Mouse (Mus musculus) embryonic stem cell, embryonic (primary cell): Measurements from ENCODE around the gene Ros1.

Experiments
- CTCF ChIA-PET, 4 experiments: fragments of 300-600 bp in 2 of 4; fragments of 350-600 bp in 2 of 4; sonication (Branson Sonifier 250); formaldehyde crosslinking; loops; one replicate each; lab custom pipeline; 2022; ENCODE audit warnings: inconsistent platforms in 2 of 4; lab: Charles Lee
- POLR2A ChIA-PET, 4 experiments: fragments of 300-600 bp in 2 of 4; fragments of 350-600 bp in 2 of 4; sonication (Branson Sonifier 250); formaldehyde crosslinking; loops; one replicate each; lab custom pipeline; 2022; ENCODE audit warnings: antibody characterized with exemption in 4 of 4, inconsistent platforms in 1 of 4; lab: Charles Lee

Ros1 gene

GRCm38 (mm10) chr10:52029421-52030080, 165.5 kb downstream of the Ros1 start:
- ChIA-PET POLR2A (interaction anchor here in 1 of 4 experiments (0.9 kb wide), 1 partner anchor 353 kb away, joined by 3 read pairs; no protein-coding TSS in a partner anchor), CTCF (interaction anchor here in 2 of 4 experiments (0.6 kb wide), 2 partner anchors 272 to 675 kb away, joined by 3 to 10 read pairs; no protein-coding TSS in a partner anchor)

DNA sequence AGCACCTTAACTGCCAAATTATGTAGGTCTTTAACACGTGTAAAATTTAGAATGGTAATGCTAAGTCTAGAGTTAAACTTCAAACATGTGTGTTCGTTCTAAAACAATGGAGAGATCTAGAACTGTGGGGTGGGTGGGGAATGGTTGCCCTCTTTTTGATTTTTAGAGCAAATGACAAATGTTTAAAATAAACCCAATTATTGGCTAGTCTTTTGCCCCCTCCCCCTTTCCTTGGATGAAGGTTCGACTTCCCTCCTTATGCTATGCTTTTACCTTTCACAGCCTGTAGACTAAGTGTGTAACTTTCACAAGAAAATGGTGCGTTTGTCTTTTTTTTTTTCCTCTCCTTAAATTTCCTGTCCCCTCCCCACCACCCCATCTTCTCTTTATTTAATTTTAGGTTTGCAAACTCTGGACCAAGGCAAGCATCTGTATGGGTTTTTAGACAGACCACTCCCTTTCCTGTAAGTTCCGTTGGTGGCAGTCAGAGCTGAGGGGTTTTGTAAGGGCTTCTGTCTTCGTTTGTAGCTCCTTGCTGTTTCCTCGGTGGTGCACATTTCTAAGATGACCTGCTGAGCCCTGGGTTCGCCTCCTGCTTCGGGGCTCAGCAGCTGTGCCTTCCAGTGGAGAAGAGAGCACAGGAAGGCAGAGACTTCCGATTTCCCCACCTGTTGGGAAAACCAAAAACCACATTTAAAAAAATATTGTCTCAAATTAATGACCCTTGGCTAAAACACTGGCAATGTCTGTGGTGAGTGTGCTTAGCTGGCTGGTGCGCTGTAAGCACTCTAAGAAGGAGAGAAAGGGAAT, 166.3 kb downstream of the Ros1 start:
- ChIA-PET CTCF (interaction anchor here in 1 of 4 experiments (0.6 kb wide), 1 partner anchor 271 kb away, joined by 3 read pairs; no protein-coding TSS in a partner anchor), POLR2A (no interaction called here)

DNA sequence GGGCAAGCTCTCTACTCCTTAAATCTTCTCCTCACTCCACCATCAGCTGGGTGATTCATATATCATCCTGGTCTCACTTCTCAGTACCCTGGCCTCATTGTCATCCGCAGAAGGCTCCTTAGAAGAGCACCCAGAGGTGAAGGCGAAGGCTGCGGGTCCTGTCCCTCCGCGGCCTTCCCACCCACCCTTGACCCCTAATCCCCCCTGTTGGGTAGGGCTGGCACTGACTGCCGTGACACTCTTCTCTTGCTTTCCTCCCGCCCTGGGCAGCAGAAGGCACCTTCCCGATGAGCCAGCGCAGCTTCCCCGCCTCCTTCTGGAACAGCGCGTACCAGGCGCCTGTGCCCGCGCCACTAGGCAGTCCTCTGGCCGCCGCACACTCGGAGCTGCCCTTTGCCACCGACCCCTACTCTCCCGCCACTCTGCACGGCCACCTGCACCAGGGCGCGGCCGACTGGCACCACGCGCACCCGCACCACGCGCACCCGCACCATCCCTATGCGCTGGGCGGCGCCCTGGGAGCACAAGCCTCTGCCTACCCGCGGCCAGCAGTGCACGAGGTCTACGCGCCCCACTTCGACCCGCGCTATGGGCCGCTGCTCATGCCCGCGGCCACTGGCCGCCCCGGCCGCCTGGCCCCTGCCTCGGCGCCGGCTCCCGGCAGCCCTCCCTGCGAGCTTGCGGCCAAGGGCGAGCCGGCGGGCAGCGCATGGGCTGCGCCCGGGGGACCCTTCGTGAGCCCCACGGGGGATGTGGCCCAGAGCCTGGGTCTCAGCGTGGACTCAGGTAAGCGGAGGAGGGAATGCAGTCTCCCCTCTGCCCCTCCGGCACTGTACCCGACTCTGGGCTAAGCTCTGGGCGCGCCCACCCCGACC, 167.6 kb downstream of the Ros1 start:
- POLR2A ChIA-PET, result interaction anchor here in 1 of 4 experiments (0.6 kb wide), 1 partner anchor 355 kb away, joined by 3 read pairs; the partner anchor contains the start of gene Gopc
- CTCF ChIA-PET, result no interaction called here

GRCm38 (mm10) chr10:52025821-52026220, 169.2 kb downstream of the Ros1 start:
- ChIA-PET POLR2A (no interaction called here), CTCF (interaction anchor here in 1 of 4 experiments (0.6 kb wide), 1 partner anchor 72 kb away, joined by 4 read pairs; no protein-coding TSS in a partner anchor)

DNA sequence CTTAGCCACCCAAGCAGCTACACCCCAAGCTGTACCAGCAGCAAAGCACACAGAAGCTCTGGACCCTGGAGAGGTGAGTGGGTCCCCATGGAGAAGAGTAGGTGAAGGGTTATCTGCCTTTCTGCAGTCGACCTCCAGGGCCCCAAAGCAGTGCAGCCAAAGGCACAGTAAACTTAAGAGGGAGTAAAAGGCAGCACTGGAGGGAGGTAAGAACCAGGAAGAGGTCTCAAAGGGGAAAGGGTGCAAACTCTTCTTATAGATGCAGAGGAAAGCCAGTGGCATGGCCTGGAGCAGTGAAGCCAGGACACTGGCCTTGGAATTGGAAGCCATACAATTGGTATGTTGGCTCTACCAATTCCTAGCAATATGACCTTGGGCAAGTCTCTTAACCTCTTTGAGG, 169.8 kb downstream of the Ros1 start:
- ChIA-PET POLR2A (no interaction called here), CTCF (no interaction called here)

- POLR2A ChIA-PET, result interaction anchor here in 1 of 4 experiments (1.2 kb wide), 1 partner anchor 198 kb away, joined by 3 read pairs; no protein-coding TSS in a partner anchor
- CTCF ChIA-PET, result no interaction called here
These were observed 171.0 kb downstream of the Ros1 start for GRCm38 (mm10) chr10:52024053-52024410.

DNA sequence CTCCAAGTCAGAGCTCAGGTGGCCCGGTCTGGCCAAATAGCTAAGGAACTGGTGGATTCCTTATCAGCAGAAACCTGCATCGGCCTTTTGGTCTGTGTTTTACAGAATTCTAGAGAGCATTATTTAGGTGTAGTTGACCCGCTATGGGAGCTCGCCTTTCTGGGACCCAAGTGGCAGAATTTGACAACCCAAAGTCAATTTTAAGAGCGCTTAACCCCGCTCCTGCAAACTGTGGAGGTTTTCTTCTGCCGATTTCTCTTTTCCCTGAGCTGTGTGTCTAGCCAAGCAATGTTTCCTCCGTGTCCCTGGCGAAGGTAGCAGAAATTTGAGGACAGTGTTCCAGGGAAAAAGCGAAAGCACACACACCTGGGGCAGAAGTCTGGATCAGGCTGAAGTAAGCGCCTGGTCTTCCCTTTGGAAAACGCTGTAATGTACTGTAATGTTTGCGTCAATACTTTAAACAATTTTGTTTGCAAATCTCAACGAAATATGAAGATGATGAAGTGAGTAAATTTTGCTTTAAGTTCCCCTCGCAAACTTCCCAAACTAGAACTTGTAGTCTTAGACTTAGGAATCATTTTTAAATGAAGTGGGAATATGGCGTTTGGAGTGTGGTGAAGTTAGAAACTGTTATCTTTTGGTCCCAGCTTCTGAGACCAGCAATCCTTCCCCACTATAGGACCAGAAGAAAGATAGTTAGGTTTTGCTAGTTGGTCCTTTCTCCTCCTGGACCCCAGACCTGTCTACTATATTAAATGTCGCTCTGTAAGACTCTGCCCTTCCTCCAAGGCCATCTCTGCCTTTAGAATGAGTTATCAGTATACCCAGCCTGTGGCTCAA, 171.6 kb downstream of the Ros1 start:
- CTCF ChIA-PET, result interaction anchor here in 1 of 4 experiments (0.7 kb wide), 1 partner anchor 358 kb away, joined by 3 read pairs; no protein-coding TSS in a partner anchor

DNA sequence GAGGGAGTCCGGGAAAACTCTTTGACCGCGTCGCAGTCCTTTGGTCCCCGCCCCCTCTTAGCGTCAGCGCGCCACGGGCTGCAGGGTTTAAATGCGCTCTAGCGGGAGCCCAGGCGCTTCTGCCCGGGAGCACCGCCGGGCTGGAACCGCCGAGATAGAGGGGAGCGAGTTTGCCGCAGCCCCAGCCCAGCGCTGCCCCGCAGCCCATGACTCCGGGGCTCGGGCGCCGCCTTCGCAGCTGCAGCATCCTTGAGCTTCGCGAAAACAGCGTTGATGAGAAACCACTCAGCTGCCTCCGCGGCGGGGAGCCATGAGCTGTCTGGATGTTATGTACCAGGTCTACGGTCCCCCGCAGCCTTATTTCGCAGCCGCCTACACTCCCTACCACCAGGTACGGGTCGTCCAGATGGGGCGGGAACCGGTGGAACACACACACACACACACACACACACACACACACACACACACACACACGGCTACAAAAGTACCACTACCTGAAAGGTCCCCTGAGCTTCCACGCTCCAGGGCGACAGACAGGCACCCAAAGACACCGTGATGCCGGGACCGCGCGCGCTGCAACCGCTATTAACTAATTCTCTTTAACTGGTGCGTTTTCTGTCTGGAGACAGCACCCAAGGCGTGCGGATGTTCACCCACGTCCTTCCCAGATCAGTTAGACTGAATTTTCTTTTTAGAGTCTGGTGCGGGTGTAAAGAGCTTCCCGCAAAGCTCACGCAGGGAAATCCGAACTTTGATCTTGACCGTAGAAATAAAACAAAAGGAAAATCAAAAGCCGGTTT, 172.4 kb downstream of the Ros1 start, which contains the start of gene Vgll2:
TSS of gene Vgll2 (plus strand) at position 90 of the 800 bp plus-strand sequence.
- CTCF ChIA-PET, result interaction anchor here in 3 of 4 experiments (0.5 to 0.7 kb wide), 3 partner anchors 68 to 406 kb away, joined by 3 to 4 read pairs (median 3); no protein-coding TSS in a partner anchor
- POLR2A ChIA-PET, result interaction anchor here in 2 of 4 experiments (0.6 to 1.2 kb wide), 3 partner anchors 8 to 302 kb away, joined by 3 read pairs; no protein-coding TSS in a partner anchor

More for the DNA sequence above, 171.6 kb downstream of the Ros1 start:
- POLR2A ChIA-PET, result interaction anchor here in 2 of 4 experiments (0.6 to 1.2 kb wide), 3 partner anchors 9 to 303 kb away, joined by 3 read pairs; no protein-coding TSS in a partner anchor

- POLR2A ChIA-PET, result no interaction called here
- CTCF ChIA-PET, result interaction anchor here in 2 of 4 experiments (0.5 to 0.7 kb wide), 2 partner anchors 67 to 405 kb away, joined by 3 to 4 read pairs; no protein-coding TSS in a partner anchor
These were observed 173.2 kb downstream of the Ros1 start for GRCm38 (mm10) chr10:52021736-52022394.

DNA sequence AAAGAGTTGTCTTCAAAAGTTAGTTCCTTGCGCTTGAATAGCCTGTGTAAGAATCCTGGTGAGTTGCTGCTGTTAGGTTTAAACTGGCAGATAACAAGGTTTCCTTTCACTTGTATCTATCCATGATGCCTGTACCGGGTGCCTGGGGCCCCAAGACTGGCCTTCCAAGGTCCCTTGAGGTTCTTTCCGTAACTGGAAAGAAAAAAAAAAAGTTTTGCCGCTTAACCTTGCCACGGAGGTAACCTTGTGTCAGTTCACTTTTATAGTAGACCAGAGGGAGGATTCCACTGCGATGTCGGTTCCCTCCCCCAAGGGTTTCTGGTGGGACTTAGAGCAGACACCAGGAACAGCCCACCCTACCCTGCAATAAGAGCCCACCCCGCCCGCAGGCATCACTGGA, 173.8 kb downstream of the Ros1 start:
- POLR2A ChIA-PET, result no interaction called here

DNA sequence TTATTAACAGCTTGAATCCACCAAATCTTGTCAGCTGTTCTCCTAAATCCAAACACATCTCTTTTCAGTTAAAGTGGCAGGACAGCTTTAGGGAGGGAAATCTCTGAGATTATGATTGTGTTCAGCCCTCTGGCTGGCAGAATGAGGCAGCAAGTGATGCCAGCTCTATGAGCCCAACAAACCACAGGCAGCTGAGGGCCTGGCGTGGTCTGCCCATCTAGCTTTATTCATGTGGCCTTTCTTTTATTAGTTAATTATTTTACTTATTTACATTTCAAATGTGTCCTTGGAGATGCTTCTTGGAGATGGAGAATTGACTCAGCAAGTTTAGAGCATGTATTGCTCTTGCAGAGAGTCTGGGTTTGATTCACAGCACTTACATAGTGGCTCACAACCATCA, 176.6 kb downstream of the Ros1 start:
- ChIA-PET POLR2A (interaction anchor here in 1 of 4 experiments (0.6 kb wide), 1 partner anchor 423 kb away, joined by 3 read pairs; no protein-coding TSS in a partner anchor), CTCF (no interaction called here)

More for the DNA sequence above, 173.8 kb downstream of the Ros1 start:
- CTCF ChIA-PET, result no interaction called here
